Mouse (Mus musculus): ENCODE results near the gene Sbk3. TPM values are rescaled to one million over a fixed set of nuclear protein-coding genes. Genes with fewer than 3 reads are reported as not detected.
A peak's percentile ranks its signal among the peaks of the same experiment; 100 is the strongest.

Sbk3 gene
- polyA plus RNA-seq, 1 experiment: not detected

DNA sequence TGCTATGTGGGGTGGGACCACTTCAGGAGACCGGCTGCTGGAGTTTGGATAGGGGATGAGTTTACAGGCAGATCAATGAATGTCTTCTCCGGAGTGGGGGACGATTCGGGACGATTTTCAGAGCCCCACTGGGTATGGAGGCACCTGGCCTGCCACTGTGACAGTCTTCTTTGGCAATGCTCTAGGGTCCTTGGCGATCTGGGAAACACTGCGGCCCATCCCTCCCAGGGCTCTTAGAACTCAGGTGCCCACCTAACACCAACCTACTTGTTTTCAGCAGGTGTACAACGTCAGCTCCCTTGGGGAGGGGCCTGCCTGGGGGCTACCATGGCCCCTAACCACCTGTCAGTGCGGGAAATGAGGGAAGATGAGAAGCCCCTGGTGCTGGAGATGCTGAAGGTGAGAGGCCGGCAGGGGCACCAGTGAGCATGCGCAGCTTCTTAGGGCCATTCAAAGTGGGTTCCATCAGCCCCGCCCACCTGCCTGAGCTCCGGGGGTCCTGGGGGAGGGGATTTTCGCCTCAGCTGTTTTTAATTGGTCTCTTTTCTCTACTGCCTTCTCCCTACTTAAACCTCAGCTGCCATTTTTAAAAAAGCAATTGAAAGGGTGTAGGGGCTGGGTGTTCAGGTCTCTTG is 47.9 kb downstream of the Sbk3 start:
- Histone ChIP-seq H3K4me1 (ENCODE audit: control insufficient read depth, insufficient read depth, low read length) (peaks cover 66% of the 10 kb centered on the region), H3K4me3 (ENCODE audit: insufficient read depth, low read depth, low read length) (peak overlapping the region; percentile 45), H3K27ac (ENCODE audit: insufficient read depth, low read depth, low read length) (peak overlapping the region; percentile 99)
- 1% methylated on average over 14 of the region's 14 CpGs for WGBS
- TF ChIP-seq CTCF (IDR thresholded peaks at IDR 0.05; ENCODE audit: insufficient read depth, low read depth, low read length): no peak
- no peak for TF ChIP-seq POLR2A (IDR thresholded peaks at IDR 0.05; ENCODE audit: insufficient read depth, low read depth, low read length)

DNA sequence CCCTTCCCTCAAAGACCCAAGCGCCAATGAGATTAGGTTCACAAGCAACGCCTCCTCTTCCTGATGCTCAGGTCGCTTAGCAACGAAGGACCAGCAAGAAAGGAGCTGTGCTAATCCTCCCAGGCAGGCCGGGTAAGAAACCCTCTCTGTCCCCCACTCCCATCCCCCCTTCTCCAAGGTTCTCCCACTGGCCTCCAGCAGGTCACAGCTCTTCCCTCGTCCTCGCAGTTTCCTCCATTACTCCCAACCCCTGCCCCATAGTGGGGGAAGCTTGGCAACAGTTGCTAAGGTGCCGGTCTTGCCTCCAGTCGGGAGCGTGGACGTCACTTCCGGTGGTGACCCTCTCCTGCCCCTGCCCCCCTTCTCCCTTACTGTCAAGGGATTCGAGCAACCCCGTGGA is 48.5 kb downstream of the Sbk3 start:
- TF ChIP-seq CTCF (IDR thresholded peaks at IDR 0.05; ENCODE audit: insufficient read depth, low read depth, low read length) (no peak), POLR2A (IDR thresholded peaks at IDR 0.05; ENCODE audit: insufficient read depth, low read depth, low read length) (no peak; the same call in 1 of the 2 replicates)
- Histone ChIP-seq H3K4me1 (ENCODE audit: control insufficient read depth, insufficient read depth, low read length) (peaks cover 66% of the 10 kb centered on the region), H3K4me3 (ENCODE audit: insufficient read depth, low read depth, low read length) (peak overlapping the region; percentile 45), H3K27ac (ENCODE audit: insufficient read depth, low read depth, low read length) (peak overlapping the region; percentile 99)
- WGBS: 1% methylated on average over 14 of the region's 14 CpGs

DNA sequence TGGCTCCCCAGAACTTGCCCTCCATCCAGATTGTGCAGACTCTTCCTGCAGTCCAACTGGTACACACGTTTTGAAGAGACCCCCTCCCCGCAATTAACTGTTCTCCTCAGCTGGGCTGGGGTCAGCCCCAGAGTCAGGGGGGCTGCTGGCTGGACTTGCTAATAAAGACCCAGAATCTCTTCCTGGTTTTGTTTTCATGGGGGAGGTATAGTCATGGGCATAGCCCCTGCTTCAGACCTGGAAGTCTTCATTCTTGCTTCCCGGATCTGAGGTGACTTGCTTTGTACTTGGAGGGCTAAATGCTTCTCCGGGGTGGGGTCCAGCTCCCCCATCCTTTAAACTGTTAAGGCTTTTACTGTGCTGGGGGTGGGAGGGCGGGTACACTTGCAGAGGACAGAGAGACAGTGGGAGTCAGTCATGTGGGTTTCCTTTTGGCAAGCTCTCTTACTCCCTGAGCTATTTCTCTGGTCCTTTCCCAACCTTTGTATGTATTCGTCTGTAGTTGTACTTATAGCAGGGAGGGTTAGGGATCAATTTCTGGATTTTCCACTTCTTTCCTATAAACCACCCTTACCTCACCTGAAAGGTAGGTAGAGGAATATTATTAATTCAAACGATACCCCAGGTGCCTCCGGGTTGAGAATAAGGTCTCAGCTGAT is 49.0 kb downstream of the Sbk3 start, which contains the start of gene Nat14:
TSS of gene Nat14 (plus strand) at position 205 of the 659 bp plus-strand sequence.
- Histone ChIP-seq H3K4me1 (ENCODE audit: control insufficient read depth, insufficient read depth, low read length) (peaks cover 68% of the 10 kb centered on the region), H3K27ac (ENCODE audit: insufficient read depth, low read depth, low read length) (peak within 1 kb of the TSS; percentile 99), H3K4me3 (ENCODE audit: insufficient read depth, low read depth, low read length) (peak within 1 kb of the TSS; percentile 45)
- WGBS: 10% methylated on average over 8 of the region's 8 CpGs
- TF ChIP-seq CTCF (IDR thresholded peaks at IDR 0.05; ENCODE audit: insufficient read depth, low read depth, low read length) (no peak), POLR2A (IDR thresholded peaks at IDR 0.05; ENCODE audit: insufficient read depth, low read depth, low read length) (no peak)

DNA sequence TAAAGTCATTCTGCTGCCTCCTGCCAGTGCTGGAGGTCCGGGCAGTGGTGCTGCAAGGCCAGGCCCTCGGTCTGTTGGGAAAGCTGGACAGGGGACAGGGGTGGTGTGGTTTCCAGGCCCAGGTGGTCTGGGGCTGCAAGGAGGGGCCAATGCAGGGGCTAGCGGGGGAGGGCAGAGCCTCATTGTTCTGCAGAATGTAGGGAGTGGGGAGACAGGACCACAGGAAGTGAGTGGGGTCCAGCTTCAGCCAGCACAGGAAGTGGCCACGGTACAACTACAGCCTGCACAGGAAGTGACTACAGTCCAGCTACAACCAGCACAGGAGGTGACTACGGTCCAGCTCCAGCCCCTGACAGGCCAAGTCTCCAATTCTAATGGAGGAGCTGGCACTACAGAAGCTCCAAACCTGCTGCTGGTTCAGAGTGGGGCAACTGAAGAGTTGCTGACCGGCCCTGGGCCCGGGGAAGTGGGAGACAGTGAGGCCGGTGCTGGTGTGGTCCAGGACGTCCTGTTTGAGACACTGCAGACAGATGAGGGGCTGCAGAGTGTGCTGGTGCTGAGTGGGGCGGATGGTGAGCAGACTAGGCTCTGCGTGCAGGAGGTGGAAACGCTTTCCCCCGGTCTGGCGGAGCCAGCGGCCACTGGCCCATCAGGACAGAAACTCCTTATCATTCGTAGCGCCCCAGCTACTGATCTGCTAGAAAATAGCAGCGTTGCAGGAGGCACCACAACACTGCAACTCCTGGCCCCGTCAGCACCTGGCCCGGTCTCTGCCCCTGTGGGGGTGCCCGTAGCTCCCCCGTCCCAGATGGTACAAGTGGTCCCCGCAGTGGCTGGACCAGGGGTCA is 49.8 kb downstream of the Sbk3 start:
- no peak overlapping the region for H3K4me3 ChIP-seq (ENCODE audit: insufficient read depth, low read depth, low read length)
- H3K4me1 ChIP-seq (ENCODE audit: control insufficient read depth, insufficient read depth, low read length): peaks cover 66% of the 10 kb centered on the region
- TF ChIP-seq POLR2A (IDR thresholded peaks at IDR 0.05; ENCODE audit: insufficient read depth, low read depth, low read length): no peak
- TF ChIP-seq CTCF (IDR thresholded peaks at IDR 0.05; ENCODE audit: insufficient read depth, low read depth, low read length): no peak
- 51% methylated on average over 23 of the region's 23 CpGs for WGBS
- peak overlapping the region; percentile 99 for H3K27ac ChIP-seq (ENCODE audit: insufficient read depth, low read depth, low read length)

DNA sequence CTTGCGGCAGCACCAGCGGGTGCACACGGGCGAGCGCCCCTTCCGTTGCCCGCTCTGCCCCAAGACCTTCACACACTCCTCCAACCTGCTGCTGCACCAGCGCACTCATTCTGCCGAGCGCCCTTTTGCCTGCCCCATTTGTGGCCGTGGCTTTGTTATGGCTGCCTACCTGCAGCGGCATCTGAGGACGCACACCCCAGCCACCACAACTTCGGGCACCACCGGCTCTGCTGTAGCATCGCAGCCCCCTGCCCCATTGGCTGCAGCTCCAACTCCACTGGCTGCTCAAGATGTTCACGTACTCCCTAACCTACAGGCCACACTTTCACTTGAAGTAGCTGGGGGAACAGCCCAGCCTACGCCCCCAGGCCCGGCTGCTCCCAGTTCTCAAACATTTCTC is 50.5 kb downstream of the Sbk3 start:
- Histone ChIP-seq H3K27ac (ENCODE audit: insufficient read depth, low read depth, low read length) (no peak overlapping the region), H3K4me3 (ENCODE audit: insufficient read depth, low read depth, low read length) (no peak overlapping the region), H3K4me1 (ENCODE audit: control insufficient read depth, insufficient read depth, low read length) (peaks cover 59% of the 10 kb centered on the region)
- TF ChIP-seq CTCF (IDR thresholded peaks at IDR 0.05; ENCODE audit: insufficient read depth, low read depth, low read length) (no peak), POLR2A (IDR thresholded peaks at IDR 0.05; ENCODE audit: insufficient read depth, low read depth, low read length) (no peak)
- WGBS: 89% methylated on average over 19 of the region's 19 CpGs

DNA sequence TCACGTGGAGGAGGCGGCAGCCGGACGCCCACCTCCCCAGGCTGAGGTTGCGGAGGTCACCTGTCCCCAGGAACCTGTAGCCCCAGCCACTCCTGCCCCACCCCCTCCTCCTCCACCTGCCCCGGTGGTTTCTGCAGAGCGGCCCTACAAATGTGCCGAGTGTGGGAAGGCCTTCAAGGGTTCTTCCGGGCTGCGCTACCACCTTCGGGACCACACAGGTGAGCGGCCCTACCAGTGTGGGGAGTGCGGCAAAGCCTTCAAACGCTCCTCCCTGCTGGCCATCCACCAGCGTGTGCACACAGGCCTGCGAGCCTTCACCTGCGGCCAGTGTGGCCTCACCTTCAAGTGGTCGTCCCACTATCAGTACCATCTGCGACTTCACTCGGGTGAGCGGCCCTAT is 51.0 kb downstream of the Sbk3 start:
- TF ChIP-seq CTCF (IDR thresholded peaks at IDR 0.05; ENCODE audit: insufficient read depth, low read depth, low read length) (no peak), POLR2A (IDR thresholded peaks at IDR 0.05; ENCODE audit: insufficient read depth, low read depth, low read length) (no peak)
- Histone ChIP-seq H3K4me1 (ENCODE audit: control insufficient read depth, insufficient read depth, low read length) (peaks cover 54% of the 10 kb centered on the region), H3K4me3 (ENCODE audit: insufficient read depth, low read depth, low read length) (no peak overlapping the region), H3K27ac (ENCODE audit: insufficient read depth, low read depth, low read length) (no peak overlapping the region)
- WGBS: 92% methylated on average over 21 of the region's 21 CpGs

DNA sequence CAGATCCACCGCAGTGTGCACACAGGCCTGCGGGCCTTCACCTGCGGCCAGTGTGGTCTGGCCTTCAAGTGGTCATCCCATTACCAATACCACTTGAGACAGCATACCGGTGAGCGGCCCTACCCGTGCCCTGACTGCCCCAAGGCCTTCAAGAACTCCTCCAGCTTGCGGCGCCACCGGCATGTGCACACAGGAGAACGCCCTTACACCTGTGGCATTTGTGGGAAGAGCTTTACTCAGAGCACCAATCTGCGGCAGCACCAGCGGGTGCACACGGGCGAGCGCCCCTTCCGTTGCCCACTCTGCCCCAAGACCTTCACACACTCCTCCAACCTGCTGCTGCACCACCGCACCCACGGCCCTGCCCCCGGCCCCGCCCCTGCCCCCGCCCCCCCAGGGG is 51.9 kb downstream of the Sbk3 start:
- Histone ChIP-seq H3K27ac (ENCODE audit: insufficient read depth, low read depth, low read length) (no peak overlapping the region), H3K4me3 (ENCODE audit: insufficient read depth, low read depth, low read length) (no peak overlapping the region), H3K4me1 (ENCODE audit: control insufficient read depth, insufficient read depth, low read length) (peaks cover 50% of the 10 kb centered on the region)
- 82% methylated on average over 21 of the region's 21 CpGs for WGBS
- TF ChIP-seq POLR2A (IDR thresholded peaks at IDR 0.05; ENCODE audit: insufficient read depth, low read depth, low read length) (no peak), CTCF (IDR thresholded peaks at IDR 0.05; ENCODE audit: insufficient read depth, low read depth, low read length) (no peak)

DNA sequence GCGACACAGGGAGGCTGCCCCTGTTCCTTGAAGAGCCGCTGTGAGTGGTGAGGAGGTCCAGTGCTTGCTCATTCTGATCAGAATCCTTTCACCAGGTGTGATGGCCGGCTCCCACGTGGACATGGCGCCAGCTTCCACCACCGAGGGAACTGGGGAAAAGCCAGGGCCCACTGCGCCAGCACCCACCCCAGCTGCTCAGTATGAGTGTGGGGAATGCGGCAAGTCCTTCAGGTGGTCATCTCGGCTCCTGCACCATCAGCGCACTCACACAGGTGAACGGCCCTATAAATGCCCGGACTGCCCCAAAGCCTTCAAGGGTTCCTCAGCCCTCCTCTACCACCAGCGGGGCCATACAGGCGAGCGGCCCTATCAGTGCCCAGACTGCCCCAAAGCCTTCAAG is 52.3 kb downstream of the Sbk3 start:
- 93% methylated on average over 15 of the region's 15 CpGs for WGBS

DNA sequence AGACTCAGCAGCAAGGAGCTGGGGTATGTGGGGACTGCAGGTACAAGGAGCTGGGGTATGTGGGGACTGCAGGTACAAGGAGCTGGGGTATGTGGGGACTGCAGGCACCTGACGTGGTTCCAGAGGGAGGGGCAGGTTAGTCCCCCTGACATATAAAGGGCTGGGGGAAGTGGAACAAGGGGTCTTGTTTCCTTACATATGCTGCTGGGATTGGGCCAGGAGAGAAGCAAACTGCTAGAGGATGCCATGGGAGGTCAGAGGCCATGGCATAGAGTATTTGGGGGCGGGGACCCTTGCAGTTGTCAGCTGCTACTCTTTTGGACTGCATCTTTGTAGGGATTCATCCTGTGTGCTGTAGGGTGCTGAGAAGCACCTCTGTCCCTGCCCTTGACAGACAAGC is 53.5 kb downstream of the Sbk3 start:
- no peak overlapping the region for H3K27ac ChIP-seq (ENCODE audit: insufficient read depth, low read depth, low read length)
- WGBS: 91% methylated on average over 2 of the region's 2 CpGs
- H3K4me3 ChIP-seq (ENCODE audit: insufficient read depth, low read depth, low read length): no peak overlapping the region
- H3K4me1 ChIP-seq (ENCODE audit: control insufficient read depth, insufficient read depth, low read length): peaks cover 43% of the 10 kb centered on the region
- TF ChIP-seq CTCF (IDR thresholded peaks at IDR 0.05; ENCODE audit: insufficient read depth, low read depth, low read length) (no peak), POLR2A (IDR thresholded peaks at IDR 0.05; ENCODE audit: insufficient read depth, low read depth, low read length) (no peak)

More for the DNA sequence above, 52.3 kb downstream of the Sbk3 start:
- TF ChIP-seq POLR2A (IDR thresholded peaks at IDR 0.05; ENCODE audit: insufficient read depth, low read depth, low read length): no peak
- TF ChIP-seq CTCF (IDR thresholded peaks at IDR 0.05; ENCODE audit: insufficient read depth, low read depth, low read length): no peak
- peaks cover 46% of the 10 kb centered on the region for H3K4me1 ChIP-seq (ENCODE audit: control insufficient read depth, insufficient read depth, low read length)
- no peak overlapping the region for H3K4me3 ChIP-seq (ENCODE audit: insufficient read depth, low read depth, low read length)
- H3K27ac ChIP-seq (ENCODE audit: insufficient read depth, low read depth, low read length): no peak overlapping the region
